8 mouse cellular contexts compared by ENCODE assay signal in genomic region chr9:55391909-55392658, GRCm38 (mm10).
DNase-seq lines count a peak whose midpoint lies in the region; ATAC-seq lines count a peak whose summit lies in the region.

No protein-coding gene starts in this region.

- H3K4me1 ChIP-seq in heart, embryonic 11.5 days (ENCODE audit: control insufficient read depth, insufficient read depth, low read length), result no peaks in the 10 kb centered on the region
- H3K4me1 ChIP-seq in intestine, embryonic 16.5 days (ENCODE audit: control insufficient read depth, insufficient read depth, low read length), result no peaks in the 10 kb centered on the region
- H3K4me1 ChIP-seq in midbrain, embryonic 15.5 days, result no peaks in the 10 kb centered on the region

- H3K36me3 ChIP-seq in heart, embryonic 11.5 days (ENCODE audit: control insufficient read depth, insufficient read depth, low read length), result no peaks in the 10 kb centered on the region
- H3K36me3 ChIP-seq in intestine, embryonic 16.5 days (ENCODE audit: control insufficient read depth, insufficient read depth, low read length), result no peaks in the 10 kb centered on the region
- no peaks in the 10 kb centered on the region for H3K36me3 ChIP-seq in midbrain, embryonic 15.5 days (replicated peaks)

- H3K4me2 ChIP-seq in heart, embryonic 11.5 days, result no peak overlapping the region
- no peak overlapping the region for H3K4me2 ChIP-seq in intestine, embryonic 16.5 days (ENCODE audit: low read depth, low read length)
- H3K4me2 ChIP-seq in midbrain, embryonic 15.5 days, result peak overlapping the region; percentile 11

- no peak overlapping the region for H3K9ac ChIP-seq in heart, embryonic 11.5 days (ENCODE audit: low read depth, low read length)
- no peak overlapping the region for H3K9ac ChIP-seq in intestine, embryonic 16.5 days (ENCODE audit: low read depth, low read length)
- H3K9ac ChIP-seq in midbrain, embryonic 15.5 days, result no peak overlapping the region

- peak; percentile 58 to 88 for DNase-seq in heart, adult 18-20 months
- DNase-seq in cerebellum, postnatal 36 days, result peak; percentile 97 to 100
- DNase-seq in gastrocnemius, adult 18-20 months (ENCODE audit: low spot score), result peak; percentile 70
- peak; percentile 75 to 79 for DNase-seq in left cerebral cortex, postnatal 36 days (ENCODE audit: low spot score in 2 of 2)
- peak; percentile 62 to 80 for DNase-seq in spleen, postnatal 10 days (ENCODE audit: low spot score in 2 of 2)

- H3K9me3 ChIP-seq in heart, embryonic 11.5 days (replicated peaks; ENCODE audit: control insufficient read depth, low read length), result no peaks in the 10 kb centered on the region
- H3K9me3 ChIP-seq in intestine, embryonic 16.5 days (ENCODE audit: control insufficient read depth, low read length), result no peaks in the 10 kb centered on the region
- H3K9me3 ChIP-seq in midbrain, embryonic 15.5 days, result no peaks in the 10 kb centered on the region

- ATAC-seq in heart, embryonic 11.5 days (replicated peaks; ENCODE audit: insufficient number of reproducible peaks, low FRiP score, low TSS enrichment), result no peak
- ATAC-seq in intestine, embryonic 16.5 days, result 0 out of 2 replicates have a peak, but pooled peaks have one; percentile 21
- peak; percentile 79 for ATAC-seq in midbrain, embryonic 15.5 days (replicated peaks)

- H3K27me3 ChIP-seq in heart, embryonic 11.5 days (ENCODE audit: control insufficient read depth, insufficient read depth, low read length), result peaks cover 5% of the 10 kb centered on the region
- H3K27me3 ChIP-seq in intestine, embryonic 16.5 days (replicated peaks; ENCODE audit: control insufficient read depth, insufficient read depth, low read length), result no peaks in the 10 kb centered on the region
- H3K27me3 ChIP-seq in midbrain, embryonic 15.5 days (replicated peaks), result no peaks in the 10 kb centered on the region

- H3K4me3 ChIP-seq in heart, embryonic 11.5 days (ENCODE audit: low read depth, low read length), result no peak overlapping the region
- no peak overlapping the region for H3K4me3 ChIP-seq in intestine, embryonic 16.5 days (ENCODE audit: low read length)
- H3K4me3 ChIP-seq in midbrain, embryonic 15.5 days, result no peak overlapping the region

- 27% methylated on average over 17 of the region's 17 CpGs for WGBS in heart, embryonic 11.5 days (ENCODE audit: insufficient replicate concordance)
- 29% methylated on average over 17 of the region's 17 CpGs for WGBS in intestine, embryonic 16.5 days
- 31% methylated on average over 17 of the region's 17 CpGs for WGBS in midbrain, embryonic 15.5 days

- intact Hi-C loops in left cerebral cortex, postnatal 36 days (cut with DNase I), result loop anchor here (2.0 to 10.0 kb wide), 2 partner anchors 67 to 157 kb away; no protein-coding TSS in a partner anchor

- no peak overlapping the region for H3K27ac ChIP-seq in heart, embryonic 11.5 days (ENCODE audit: low read depth, low read length)
- H3K27ac ChIP-seq in intestine, embryonic 16.5 days (ENCODE audit: low read length), result no peak overlapping the region
- no peak overlapping the region for H3K27ac ChIP-seq in midbrain, embryonic 15.5 days
